Mouse (Mus musculus): ENCODE results near the gene Ap5b1. TPM values are rescaled to one million over a fixed set of nuclear protein-coding genes. Genes with fewer than 3 reads are reported as not detected.

The Ap5b1 gene
- total RNA-seq, 2 experiments from 2014 or later = 7.4 to 8.2 TPM

- DNase-seq (ENCODE audit: low spot score in 2 of 2) = peak in 1 of 2 experiments; percentile 70
- intact Hi-C loops (cut with DNase I) = no loop called here
Observed at GRCm38 (mm10) chr19:5606196-5606595, 38.4 kb downstream of the Ap5b1 start.

- DNase-seq (ENCODE audit: low spot score in 2 of 2) = no peak
- intact Hi-C loops (cut with DNase I) = no loop called here
Observed at GRCm38 (mm10) chr19:5607705-5608410, 40.0 kb downstream of the Ap5b1 start.

DNA sequence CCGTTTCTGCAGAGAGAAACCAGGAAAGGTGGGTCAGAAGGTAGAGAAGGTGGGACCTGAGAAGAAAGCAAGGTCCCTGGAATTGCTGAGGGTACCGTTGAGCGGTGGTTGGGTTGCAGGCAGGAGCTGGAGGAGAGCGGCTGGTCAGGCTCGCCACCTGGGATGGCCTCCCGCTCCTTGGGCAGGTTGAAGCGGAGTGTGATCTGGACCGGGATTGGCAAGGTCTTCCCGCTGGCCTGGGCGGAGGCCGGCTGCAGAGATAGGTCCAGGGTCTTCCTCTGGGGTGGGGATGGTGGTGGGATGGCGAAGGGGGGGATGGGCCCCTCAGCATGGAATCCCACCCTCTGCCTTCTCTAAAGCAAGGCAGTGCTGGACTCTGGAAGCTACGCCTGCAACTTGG is 40.9 kb downstream of the Ap5b1 start:
- intact Hi-C loops (cut with DNase I) = no loop called here
- no peak for DNase-seq (ENCODE audit: low spot score in 2 of 2)

DNA sequence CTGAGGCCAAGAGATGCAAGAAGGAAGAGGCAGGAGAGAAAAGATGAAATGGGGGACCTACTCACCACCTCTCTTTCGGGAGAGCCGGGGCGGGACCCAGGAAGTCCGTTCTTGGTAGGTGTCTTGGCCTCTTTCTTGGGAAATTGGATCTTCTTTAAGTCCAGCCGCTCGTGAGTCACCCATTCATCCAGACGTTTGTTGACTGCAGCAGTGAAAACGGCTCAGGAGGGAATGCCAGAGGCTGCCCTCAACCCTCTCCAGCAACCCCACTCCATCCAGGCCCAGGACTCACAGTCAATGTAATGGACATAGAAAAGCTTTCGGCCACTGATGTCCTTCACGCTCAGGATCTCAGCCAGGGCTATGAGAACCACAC is 41.3 kb downstream of the Ap5b1 start:
- DNase-seq (ENCODE audit: low spot score in 2 of 2) = no peak
- intact Hi-C loops (cut with DNase I) = no loop called here

GRCm38 (mm10) chr19:5609547-5610404 is 42.0 kb downstream of the Ap5b1 start, which contains the start of gene Kat5:
TSS of gene Kat5 (minus strand) at chr19:5610237.
- intact Hi-C loops (cut with DNase I) = no loop called here

GRCm38 (mm10) chr19:5611973-5612372 is 44.1 kb downstream of the Ap5b1 start:
- no peak for DNase-seq (ENCODE audit: low spot score in 2 of 2)
- intact Hi-C loops (cut with DNase I) = no loop called here

More at GRCm38 (mm10) chr19:5609547-5610404, 42.0 kb downstream of the Ap5b1 start, which contains the start of gene Kat5:
- peak; percentile 88 to 92 for DNase-seq (ENCODE audit: low spot score in 2 of 2)

GRCm38 (mm10) chr19:5612762-5613411 is 45.1 kb downstream of the Ap5b1 start:
- DNase-seq (ENCODE audit: low spot score in 2 of 2) = no peak
- intact Hi-C loops (cut with DNase I) = no loop called here

- DNase-seq (ENCODE audit: low spot score in 2 of 2) = no peak
- intact Hi-C loops (cut with DNase I) = no loop called here
Observed at GRCm38 (mm10) chr19:5614953-5615352, 47.1 kb downstream of the Ap5b1 start.

- DNase-seq (ENCODE audit: low spot score in 2 of 2) = no peak
- intact Hi-C loops (cut with DNase I) = no loop called here
Observed at GRCm38 (mm10) chr19:5620007-5620406, 52.2 kb downstream of the Ap5b1 start.

Other genes starting within 250 kb of the Ap5b1 start
- not detected for gene Catsper1, start 232.3 kb upstream of the Ap5b1 start, total RNA-seq (2021)
- gene Cst6, start 218.5 kb upstream of the Ap5b1 start, total RNA-seq (2021) = 10 to 100 TPM; 15.4 to 17.9 TPM
- 10 to 100 TPM; 24.3 to 24.5 TPM for gene Eif1ad, start 201.3 kb upstream of the Ap5b1 start, total RNA-seq (2021)
- 10 to 100 TPM; 91.6 to 99.4 TPM for gene Banf1, start 200.9 kb upstream of the Ap5b1 start, total RNA-seq (2021)
- 10 to 100 TPM; 84.0 to 85.4 TPM for gene Sart1, start 179.3 kb upstream of the Ap5b1 start, total RNA-seq (2021)
- gene Tsga10ip, start 165.5 kb upstream of the Ap5b1 start, total RNA-seq (2021) = under 1 TPM in 1 of 2 experiments, not detected in 1; 0.29 TPM
- 100 to 1,000 TPM; 168 to 192 TPM for gene Drap1, start 143.0 kb upstream of the Ap5b1 start, total RNA-seq (2021)
- gene AI837181, start 142.9 kb upstream of the Ap5b1 start, total RNA-seq (2021) = 10 to 100 TPM; 60.8 to 63.3 TPM
- not detected for gene Fosl1, start 120.5 kb upstream of the Ap5b1 start, total RNA-seq (2021)
- gene Ccdc85b, start 110.1 kb upstream of the Ap5b1 start, total RNA-seq (2021) = 10 to 100 TPM; 25.8 to 26.3 TPM
- 10 to 100 TPM; 82.9 to 86.6 TPM for gene Fibp, start 107.4 kb upstream of the Ap5b1 start, total RNA-seq (2021)
- gene Ctsw, start 99.5 kb upstream of the Ap5b1 start, total RNA-seq (2021) = 1 to 10 TPM; 2.2 to 2.7 TPM
- gene Efemp2, start 94.1 kb upstream of the Ap5b1 start, total RNA-seq (2021) = 10 to 100 TPM; 14.5 to 15.9 TPM
- 10 to 100 TPM; 33.7 to 37.0 TPM for gene Mus81, start 79.6 kb upstream of the Ap5b1 start, total RNA-seq (2021)
- gene Cfl1, start 77.6 kb upstream of the Ap5b1 start, total RNA-seq (2021) = 1,000 to 10,000 TPM; 1,767 to 1,844 TPM
- 1 to 10 TPM; 5.9 to 6.0 TPM for gene 1700020D05Rik, start 64.2 kb upstream of the Ap5b1 start, total RNA-seq (2021)
- 10 to 100 TPM; 78.7 to 83.6 TPM for gene Snx32, start 57.5 kb upstream of the Ap5b1 start, total RNA-seq (2021)
- gene Ovol1, start 7.4 kb upstream of the Ap5b1 start, total RNA-seq (2021) = not detected
- 10 to 100 TPM; 83.1 to 98.5 TPM for gene Rnaseh2c, start 33.8 kb downstream of the Ap5b1 start, total RNA-seq (2021)
- 10 to 100 TPM; 76.1 to 81.7 TPM for gene Kat5, start 42.2 kb downstream of the Ap5b1 start, total RNA-seq (2021)
- gene Rela, start 69.5 kb downstream of the Ap5b1 start, total RNA-seq (2021) = 10 to 100 TPM; 22.0 to 23.9 TPM
- gene Sipa1, start 95.7 kb downstream of the Ap5b1 start, total RNA-seq (2021) = 10 to 100 TPM; 23.9 to 24.4 TPM
- 10 to 100 TPM; 12.6 to 15.9 TPM for gene Map3k11, start 120.7 kb downstream of the Ap5b1 start, total RNA-seq (2021)
- gene Pcnx3, start 120.9 kb downstream of the Ap5b1 start, total RNA-seq (2021) = 10 to 100 TPM; 63.6 to 65.1 TPM
- not detected for gene Kcnk7, start 136.3 kb downstream of the Ap5b1 start, total RNA-seq (2021)
- gene Ehbp1l1, start 158.3 kb downstream of the Ap5b1 start, total RNA-seq (2021) = 10 to 100 TPM; 36.6 to 37.7 TPM
- gene Fam89b, start 161.6 kb downstream of the Ap5b1 start, total RNA-seq (2021) = 10 to 100 TPM; 38.7 to 39.2 TPM
- gene Ltbp3, start 172.9 kb downstream of the Ap5b1 start, total RNA-seq (2021) = 10 to 100 TPM; 26.6 to 29.0 TPM
- 10 to 100 TPM; 77.7 to 79.5 TPM for gene Scyl1, start 203.4 kb downstream of the Ap5b1 start, total RNA-seq (2021)

Measured in left cerebral cortex, postnatal 14 days (tissue).